Comparison of ENCODE assay signal across 13 mouse cellular contexts in the genomic region with DNA sequence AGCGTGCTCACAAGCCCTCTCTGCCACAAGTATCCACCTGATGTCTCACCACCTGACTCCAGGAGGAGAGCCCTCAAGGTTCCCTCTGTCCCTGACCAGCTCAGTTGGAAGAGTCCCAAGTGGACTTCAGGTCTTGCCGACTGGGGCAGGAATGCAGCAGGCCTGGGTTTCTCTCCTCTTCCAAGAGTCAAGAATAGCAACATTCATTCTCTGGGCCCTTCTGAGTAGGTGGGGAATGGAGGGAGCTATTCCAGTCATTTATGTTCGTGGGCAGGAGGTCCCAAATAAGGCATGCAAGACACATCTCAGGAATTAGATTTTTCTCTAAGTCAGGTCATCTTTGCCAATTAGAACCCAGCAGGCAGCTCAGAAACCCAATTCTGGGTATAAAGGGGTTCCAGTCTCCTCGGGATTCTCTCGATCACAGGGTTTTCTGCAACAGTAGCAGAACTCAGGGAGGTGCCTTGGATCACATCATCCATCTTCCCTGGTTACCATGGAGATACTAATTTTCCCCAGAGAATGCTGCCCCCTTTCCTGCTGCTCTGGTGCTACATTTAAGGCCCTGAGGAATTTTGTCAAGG. TPM values are rescaled to one million over a fixed set of nuclear protein-coding genes. Genes with fewer than 3 reads are reported as not detected.
DNase-seq lines count a peak whose midpoint lies in the region; ATAC-seq and TF ChIP-seq lines count a peak whose summit lies in the region.
"Had no signal": no experiment of that assay in that cellular context is flagged by ENCODE, and none has a peak within 500 bp of the region (broad histone marks: within the 10 kb centered on the region; RNA-seq: fewer than 3 reads in every experiment).

No protein-coding gene starts in this region.

- no peak overlapping the region for H3K9ac ChIP-seq in midbrain, postnatal 0 days (replicated peaks; ENCODE audit: low read length, poor library complexity, severe bottlenecking)
- no peak overlapping the region for H3K9ac ChIP-seq in midbrain, embryonic 16.5 days (ENCODE audit: low read depth, low read length)
- H3K9ac ChIP-seq in midbrain, embryonic 14.5 days (replicated peaks; ENCODE audit: low read length): no peak overlapping the region
- H3K9ac ChIP-seq: liver, embryonic 14.5 days had no signal

- DNase-seq in frontal cortex, postnatal 25 days (ENCODE audit: low spot score in 2 of 2): no peak
- DNase-seq in midbrain, postnatal 0 days (ENCODE audit: low spot score): no peak
- DNase-seq in layer of hippocampus, adult 9-11 months: peak; percentile 66
- peak; percentile 81 for DNase-seq in skeletal muscle tissue, adult 2 months (ENCODE audit: low read depth, low spot score)
- DNase-seq in ovary, postnatal 36 days (ENCODE audit: low spot score): no peak
- no peak for DNase-seq in midbrain, embryonic 14.5 days
- DNase-seq: thymus, postnatal 4 days had no signal

- no peaks in the 10 kb centered on the region for H3K27me3 ChIP-seq in midbrain, postnatal 0 days (ENCODE audit: insufficient read depth, low read length)
- no peaks in the 10 kb centered on the region for H3K27me3 ChIP-seq in midbrain, embryonic 16.5 days (ENCODE audit: control insufficient read depth, insufficient read depth, low read depth, low read length)
- H3K27me3 ChIP-seq in midbrain, embryonic 14.5 days (ENCODE audit: control insufficient read depth, insufficient read depth, low read length): no peaks in the 10 kb centered on the region

- no peak overlapping the region for H3K4me3 ChIP-seq in midbrain, postnatal 0 days (ENCODE audit: low read depth, low read length)
- H3K4me3 ChIP-seq in midbrain, embryonic 16.5 days (ENCODE audit: low read depth, low read length): no peak overlapping the region
- H3K4me3 ChIP-seq in midbrain, embryonic 14.5 days (replicated peaks; ENCODE audit: low read depth, low read length): no peak overlapping the region

- 0 out of 2 replicates have a peak, but pooled peaks cover 4% of the 10 kb centered on the region for H3K4me1 ChIP-seq in midbrain, postnatal 0 days (ENCODE audit: insufficient read depth, low read length)
- peaks cover 5% of the 10 kb centered on the region; the same call in 1 of the 2 replicates for H3K4me1 ChIP-seq in midbrain, embryonic 16.5 days (ENCODE audit: control insufficient read depth, insufficient read depth, low read length)
- no peaks in the 10 kb centered on the region for H3K4me1 ChIP-seq in midbrain, embryonic 14.5 days (ENCODE audit: control insufficient read depth, insufficient read depth, low read length)

- no peaks in the 10 kb centered on the region for H3K36me3 ChIP-seq in midbrain, postnatal 0 days (ENCODE audit: insufficient read depth, low read length)
- no peaks in the 10 kb centered on the region for H3K36me3 ChIP-seq in midbrain, embryonic 16.5 days (ENCODE audit: control insufficient read depth, insufficient read depth, low read length)
- H3K36me3 ChIP-seq in midbrain, embryonic 14.5 days (ENCODE audit: control insufficient read depth, insufficient read depth, low read length): no peaks in the 10 kb centered on the region

- WGBS in midbrain, postnatal 0 days: 30% methylated on average over 5 of the region's 5 CpGs
- 28% methylated on average over 5 of the region's 5 CpGs for WGBS in midbrain, embryonic 16.5 days
- WGBS in midbrain, embryonic 14.5 days: 34% methylated on average over 5 of the region's 5 CpGs

- no peak overlapping the region for H3K27ac ChIP-seq in midbrain, postnatal 0 days (ENCODE audit: low read depth, low read length)
- H3K27ac ChIP-seq in midbrain, embryonic 16.5 days (ENCODE audit: low read length): no peak overlapping the region
- H3K27ac ChIP-seq in midbrain, embryonic 14.5 days (replicated peaks; ENCODE audit: low read depth, low read length): no peak overlapping the region
- H3K27ac ChIP-seq: liver, embryonic 14.5 days had no signal

- peak; percentile 14 for TF ChIP-seq CTCF in midbrain, postnatal 0 days (IDR thresholded peaks at IDR 0.05)

- H3K9me3 ChIP-seq in midbrain, postnatal 0 days (ENCODE audit: low read length): no peaks in the 10 kb centered on the region
- no peaks in the 10 kb centered on the region for H3K9me3 ChIP-seq in midbrain, embryonic 16.5 days (replicated peaks; ENCODE audit: control insufficient read depth, low read length, poor library complexity, severe bottlenecking)
- H3K9me3 ChIP-seq in midbrain, embryonic 14.5 days (ENCODE audit: control insufficient read depth, low read length): no peaks in the 10 kb centered on the region

- no peak overlapping the region for H3K4me2 ChIP-seq in midbrain, postnatal 0 days (ENCODE audit: low read depth, low read length, poor library complexity, severe bottlenecking)
- H3K4me2 ChIP-seq in midbrain, embryonic 16.5 days (ENCODE audit: low read length): no peak overlapping the region
- H3K4me2 ChIP-seq in midbrain, embryonic 14.5 days (ENCODE audit: low read length): no peak overlapping the region

- peak; percentile 86 for ATAC-seq in frontal cortex, adult (ENCODE audit: low TSS enrichment)
- ATAC-seq in midbrain, postnatal 0 days (ENCODE audit: low FRiP score): no peak
- no peak for ATAC-seq in midbrain, embryonic 16.5 days
- no peak for ATAC-seq in midbrain, embryonic 14.5 days (ENCODE audit: low FRiP score, low TSS enrichment)

RNA-seq across cellular contexts. Expression of gene Eif1, which starts 7.5 kb away (rescaled TPM):
- 84.7 and 117 TPM in 2 replicates for total RNA-seq in midbrain, postnatal 0 days (2014; rRNA removed)
- polyA plus RNA-seq in midbrain, postnatal 0 days (2015; fragmentation: Nextera tagmentation; extraction: Ambion mirVana): 1,241 and 1,297 TPM in 2 replicates
- polyA plus RNA-seq in midbrain, embryonic 16.5 days (2015; fragmentation: Nextera tagmentation; extraction: Ambion mirVana): 1,185 and 1,247 TPM in 2 replicates
- 1,318 and 1,476 TPM in 2 replicates for polyA plus RNA-seq in midbrain, embryonic 14.5 days (2014; fragmentation: Nextera tagmentation; extraction: Ambion mirVana)

RNA-seq across cellular contexts. Expression of gene Gast, which starts 22.0 kb away (rescaled TPM):
- not detected in 2 replicates for total RNA-seq in midbrain, postnatal 0 days (2014; rRNA removed)
- polyA plus RNA-seq in midbrain, postnatal 0 days (2015; fragmentation: Nextera tagmentation; extraction: Ambion mirVana): 1.1 and 2.2 TPM in 2 replicates
- 0.46 and 1.6 TPM in 2 replicates for polyA plus RNA-seq in midbrain, embryonic 16.5 days (2015; fragmentation: Nextera tagmentation; extraction: Ambion mirVana)
- polyA plus RNA-seq in midbrain, embryonic 14.5 days (2014; fragmentation: Nextera tagmentation; extraction: Ambion mirVana): 0.93 and 1.3 TPM in 2 replicates
- total RNA-seq: common myeloid progenitor, adult 5-6 weeks; neutrophil, adult 5-6 weeks had no signal
- polyA plus RNA-seq: gonadal fat pad, adult 2 months; liver, embryonic 14.5 days had no signal

RNA-seq across cellular contexts. Expression of gene Krt42, which starts 42.5 kb away (rescaled TPM):
- 0.27 TPM in 1 of 2 replicates, not detected in the other for total RNA-seq in midbrain, postnatal 0 days (2014; rRNA removed)
- polyA plus RNA-seq in midbrain, postnatal 0 days (2015; fragmentation: Nextera tagmentation; extraction: Ambion mirVana): not detected in 2 replicates
- 0.20 TPM in 1 of 2 replicates, not detected in the other for polyA plus RNA-seq in midbrain, embryonic 16.5 days (2015; fragmentation: Nextera tagmentation; extraction: Ambion mirVana)
- polyA plus RNA-seq in midbrain, embryonic 14.5 days (2014; fragmentation: Nextera tagmentation; extraction: Ambion mirVana): not detected in 2 replicates
- total RNA-seq: common myeloid progenitor, adult 5-6 weeks; neutrophil, adult 5-6 weeks had no signal
- polyA plus RNA-seq: gonadal fat pad, adult 2 months; liver, embryonic 14.5 days had no signal

RNA-seq across cellular contexts. Expression of gene Hap1, which starts 43.7 kb away (rescaled TPM):
- total RNA-seq in midbrain, postnatal 0 days (2014; rRNA removed): 743 and 796 TPM in 2 replicates
- 597 and 631 TPM in 2 replicates for polyA plus RNA-seq in midbrain, postnatal 0 days (2015; fragmentation: Nextera tagmentation; extraction: Ambion mirVana)
- polyA plus RNA-seq in midbrain, embryonic 16.5 days (2015; fragmentation: Nextera tagmentation; extraction: Ambion mirVana): 417 and 440 TPM in 2 replicates
- 108 and 170 TPM in 2 replicates for polyA plus RNA-seq in midbrain, embryonic 14.5 days (2014; fragmentation: Nextera tagmentation; extraction: Ambion mirVana)
- total RNA-seq: common myeloid progenitor, adult 5-6 weeks had no signal

RNA-seq across cellular contexts. Expression of gene Krt17, which starts 51.4 kb away (rescaled TPM):
- total RNA-seq in midbrain, postnatal 0 days (2014; rRNA removed): 0.52 and 5.5 TPM in 2 replicates
- polyA plus RNA-seq in midbrain, postnatal 0 days (2015; fragmentation: Nextera tagmentation; extraction: Ambion mirVana): 1.2 and 1.5 TPM in 2 replicates
- 0.50 TPM in 1 of 2 replicates, not detected in the other for polyA plus RNA-seq in midbrain, embryonic 16.5 days (2015; fragmentation: Nextera tagmentation; extraction: Ambion mirVana)
- not detected in 2 replicates for polyA plus RNA-seq in midbrain, embryonic 14.5 days (2014; fragmentation: Nextera tagmentation; extraction: Ambion mirVana)
- total RNA-seq: common myeloid progenitor, adult 5-6 weeks; neutrophil, adult 5-6 weeks had no signal

Comparison
In these comparisons a context has a peak if more than half of its experiments do, and no peak if none do; other contexts are left out.
1. DNase-seq: peak in layer of hippocampus, adult 9-11 months (single experiment) and skeletal muscle tissue, adult 2 months (single experiment); none in frontal cortex, postnatal 25 days (0 of 2), midbrain, postnatal 0 days (single experiment), ovary, postnatal 36 days (single experiment) and midbrain, embryonic 14.5 days (single experiment).